Mouse (Mus musculus): ENCODE results near the gene Gsdma. TPM values are rescaled to one million over a fixed set of nuclear protein-coding genes. Genes with fewer than 3 reads are reported as not detected.
A peak's percentile ranks its signal among the peaks of the same experiment; 100 is the strongest.

Gene Gsdma
- total and polyA plus RNA-seq, 3 experiments, result 0.62 to 1.2 TPM; not detected in 1

- H3K4me1 ChIP-seq (ENCODE audit: control insufficient read depth in 1 of 2, insufficient read depth in 2 of 2, low read length in 2 of 2), result peaks cover 0 to 7% of the 10 kb centered on the region in 2 experiments; a peak in 2 of 4 replicates
- H3K79me2 ChIP-seq (ENCODE audit: control insufficient read depth, insufficient read depth, low read length, poor library complexity), result no peaks in the 10 kb centered on the region
- no peaks in the 10 kb centered on the region for H3K27me3 ChIP-seq (ENCODE audit: control insufficient read depth in 1 of 2, insufficient read depth in 2 of 2, low read length in 2 of 2)
- H3K9me3 ChIP-seq (replicated peaks; ENCODE audit: insufficient read depth, low read length), result no peaks in the 10 kb centered on the region
- H3K4me3 ChIP-seq (ENCODE audit: control insufficient read depth in 1 of 2, insufficient read depth in 1 of 2, low read depth in 2 of 2, low read length in 2 of 2), result no peak overlapping the region
- peaks cover 2 to 6% of the 10 kb centered on the region in 2 experiments for H3K36me3 ChIP-seq (ENCODE audit: control insufficient read depth in 1 of 2, insufficient read depth in 2 of 2, low read length in 2 of 2)
- peak; percentile 41; the same call in 1 of the 2 replicates for TF ChIP-seq MYC (IDR thresholded peaks at IDR 0.05; ENCODE audit: low read depth, low read length)
- peak; percentile 96 to 99 (median 98) for TF ChIP-seq CTCF (IDR thresholded peaks at IDR 0.05 in 2 of 3, conservative IDR thresholded peaks at IDR 0.05 in 1 of 3; ENCODE audit: control insufficient read depth in 1 of 3, insufficient read depth in 1 of 3, low read depth in 2 of 3, low read length in 3 of 3, poor library complexity in 1 of 3, severe bottlenecking in 1 of 3)
- TF ChIP-seq MAX (IDR thresholded peaks at IDR 0.05; ENCODE audit: low read length), result 0 out of 2 replicates have a peak, but pooled peaks have one; percentile 19
- TF ChIP-seq POLR2AphosphoS2 (IDR thresholded peaks at IDR 0.05; ENCODE audit: low read length), result no peak
- no peak for TF ChIP-seq ELF1 (IDR thresholded peaks at IDR 0.05; ENCODE audit: low read depth, low read length)
- TF ChIP-seq ZC3H11A (IDR thresholded peaks at IDR 0.05; ENCODE audit: low read depth, low read length), result no peak
- TF ChIP-seq RAD21 (IDR thresholded peaks at IDR 0.05; ENCODE audit: low read depth, low read length), result peak; percentile 44
- no peak for TF ChIP-seq USF2 (IDR thresholded peaks at IDR 0.05; ENCODE audit: borderline replicate concordance in 1 of 2, insufficient read depth in 1 of 2, low read depth in 1 of 2, low read length in 2 of 2)
- TF ChIP-seq MAFK (IDR thresholded peaks at IDR 0.05; ENCODE audit: borderline replicate concordance, low read depth, low read length), result no peak
- TF ChIP-seq GABPA (IDR thresholded peaks at IDR 0.05; ENCODE audit: low read depth, low read length), result no peak
- no peak for TF ChIP-seq TBP (IDR thresholded peaks at IDR 0.05; ENCODE audit: low read depth, low read length)
- no peak; a peak in 1 of 4 replicates for TF ChIP-seq POLR2A (IDR thresholded peaks at IDR 0.05; ENCODE audit: control insufficient read depth in 1 of 2, insufficient read depth in 1 of 2, low read depth in 1 of 2, low read length in 2 of 2, poor library complexity in 1 of 2)
- TF ChIP-seq NELFE (IDR thresholded peaks at IDR 0.05; ENCODE audit: low read depth, low read length), result no peak
- no peak for TF ChIP-seq ETS1 (IDR thresholded peaks at IDR 0.05; ENCODE audit: low read depth, low read length)
- TF ChIP-seq SIN3A (IDR thresholded peaks at IDR 0.05; ENCODE audit: low read length), result no peak
- no peak for TF ChIP-seq CHD1 (IDR thresholded peaks at IDR 0.05; ENCODE audit: low read depth, low read length)
- TF ChIP-seq POLR2AphosphoS5 (IDR thresholded peaks at IDR 0.05; ENCODE audit: borderline replicate concordance, low read depth, low read length), result no peak
- no peak for TF ChIP-seq ZMIZ1 (IDR thresholded peaks at IDR 0.05; ENCODE audit: low read depth, low read length)
- no peak for TF ChIP-seq MYB (IDR thresholded peaks at IDR 0.05; ENCODE audit: low read depth, low read length)
- no peak for TF ChIP-seq JUND (IDR thresholded peaks at IDR 0.05; ENCODE audit: low read depth, low read length)
- TF ChIP-seq SMC3 (IDR thresholded peaks at IDR 0.05; ENCODE audit: low read depth, low read length), result peak; percentile 69
- no peak for TF ChIP-seq E2F4 (IDR thresholded peaks at IDR 0.05; ENCODE audit: borderline replicate concordance, low read depth, low read length)
- no peak for TF ChIP-seq EP300 (IDR thresholded peaks at IDR 0.05; ENCODE audit: low read depth in 1 of 2, low read length in 2 of 2)
- DNase-seq (ENCODE audit: low read depth, low spot score), result peak; percentile 91
- H3K9ac ChIP-seq (ENCODE audit: control insufficient read depth, low read depth, low read length, poor library complexity, severe bottlenecking), result no peak overlapping the region
- peak overlapping the region; percentile 9; the same call in 1 of the 2 replicates for H3K27ac ChIP-seq (ENCODE audit: control insufficient read depth, low read depth, low read length)
Measured at GRCm38 (mm10) chr11:98710416-98711045, 46.4 kb downstream of the Gsdma start.

Measured in MEL (cell line).